Mouse (Mus musculus) lung, postnatal 0 days (tissue): ENCODE results near the gene Cilp.

Experiments used
- CTCF ChIP-seq: IDR thresholded peaks from 2 replicates; pipeline ENCODE4 v1.5.1; 2016; ENCODE audit warnings: antibody characterized with exemption, mild to moderate bottlenecking
- EP300 ChIP-seq: IDR thresholded peaks from 2 replicates; pipeline ENCODE4 v1.6.1; 2016; ENCODE audit warnings: antibody characterized with exemption, mild to moderate bottlenecking, control low read depth

DNA sequence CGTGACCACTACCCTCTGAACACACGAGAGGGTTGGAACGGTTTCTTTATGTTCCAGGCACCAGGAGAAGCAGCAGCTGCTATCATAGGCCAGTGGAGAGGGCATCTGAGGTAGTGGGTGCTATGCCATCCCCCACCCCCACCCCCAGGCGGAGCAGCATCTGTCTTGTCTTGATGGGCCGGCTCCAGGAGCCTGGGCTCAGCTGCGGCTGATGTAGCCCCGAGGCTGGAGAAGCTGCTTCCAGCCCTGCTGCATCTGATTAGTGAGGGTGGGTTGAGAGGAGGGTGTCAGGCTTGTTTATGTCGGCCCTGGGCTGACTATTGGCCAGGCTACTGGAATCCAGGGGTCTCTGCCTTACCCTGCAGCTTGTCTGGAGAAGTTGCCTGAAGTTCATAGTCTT is 33.7 kb upstream of the Cilp start:
- TF ChIP-seq CTCF, result no peak
- no peak for TF ChIP-seq EP300
